Mouse (Mus musculus): ENCODE data around the gene Slc25a14.

Gene Slc25a14

DNA sequence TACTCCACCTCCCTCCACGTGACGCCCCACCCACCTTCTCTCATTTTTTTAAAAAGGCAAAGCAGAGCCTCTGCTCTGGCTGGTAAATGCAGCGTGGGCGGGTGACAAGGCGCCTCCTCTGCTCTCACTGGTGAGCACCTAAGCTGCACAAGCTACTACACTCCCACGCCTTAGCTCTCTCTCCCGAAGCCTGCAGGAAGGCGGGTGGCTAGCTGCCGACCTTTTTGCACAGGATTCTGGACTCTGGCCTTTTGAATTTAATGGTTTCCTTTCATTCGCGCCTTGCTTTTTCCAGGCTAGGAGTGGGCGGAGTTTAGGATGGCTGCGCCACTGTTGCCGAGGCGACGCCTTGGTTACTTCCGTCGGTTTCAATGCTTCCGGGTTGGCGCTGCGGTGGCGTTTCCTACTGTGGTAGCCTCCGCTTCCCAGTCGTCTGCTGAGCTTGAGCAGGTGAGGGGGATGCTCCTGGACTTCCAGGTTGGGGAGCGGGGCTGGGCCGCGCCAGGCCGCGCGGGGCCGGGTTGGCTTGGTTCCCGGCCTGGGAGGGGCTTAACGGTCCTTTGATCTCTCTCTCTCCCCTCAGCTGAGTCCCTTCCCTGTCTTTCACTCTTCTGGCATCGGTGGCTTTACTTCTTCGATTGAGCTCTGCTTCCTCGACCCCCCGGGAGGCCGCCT lies at the start of gene Slc25a14:
Slc25a14 (plus strand) TSS at position 35 of the 675 bp plus-strand sequence.
- in situ Hi-C loops (cut with MseI, MboI), result no loop called here

DNA sequence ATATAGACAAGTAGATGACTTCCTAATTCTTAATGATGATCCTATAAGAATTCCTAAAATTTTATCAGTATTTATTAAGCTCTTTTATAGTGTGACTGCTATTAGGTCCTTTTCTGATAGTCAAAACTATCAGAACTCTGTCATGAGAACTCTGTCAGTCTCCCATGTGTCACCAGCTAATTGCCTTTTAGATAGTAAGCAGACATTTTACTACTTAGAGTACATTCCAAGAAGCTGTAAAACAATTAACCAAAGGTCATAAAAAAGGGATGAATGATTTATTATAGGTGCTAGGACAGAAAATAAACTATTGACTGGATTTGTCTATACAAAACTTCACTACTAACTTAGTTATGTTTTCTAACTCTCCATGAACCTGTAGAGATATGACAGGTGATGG lies 39.9 kb upstream of the Slc25a14 start:
- in situ Hi-C loops (cut with MseI, MboI), result no loop called here

DNA sequence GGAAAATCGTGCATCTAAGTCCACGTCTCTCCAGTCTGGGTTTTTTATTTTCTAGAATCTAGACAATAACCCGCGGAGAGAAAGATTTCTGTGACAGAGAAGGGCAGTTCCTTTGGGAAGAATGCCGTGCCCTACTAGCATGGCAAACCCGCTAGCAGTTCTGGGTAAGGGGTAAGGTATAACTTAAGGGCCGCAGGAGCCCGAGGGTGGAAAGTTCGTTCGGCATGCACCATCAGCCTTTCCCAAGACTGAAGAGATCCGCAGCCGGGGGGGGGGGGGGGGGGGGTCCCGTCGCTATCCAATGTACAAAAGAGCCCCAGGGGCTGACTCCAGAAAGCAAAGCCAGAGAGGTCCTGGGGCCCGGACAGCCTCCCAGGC lies 29.5 kb upstream of the Slc25a14 start:
- in situ Hi-C loops (cut with MseI, MboI), result no loop called here

DNA sequence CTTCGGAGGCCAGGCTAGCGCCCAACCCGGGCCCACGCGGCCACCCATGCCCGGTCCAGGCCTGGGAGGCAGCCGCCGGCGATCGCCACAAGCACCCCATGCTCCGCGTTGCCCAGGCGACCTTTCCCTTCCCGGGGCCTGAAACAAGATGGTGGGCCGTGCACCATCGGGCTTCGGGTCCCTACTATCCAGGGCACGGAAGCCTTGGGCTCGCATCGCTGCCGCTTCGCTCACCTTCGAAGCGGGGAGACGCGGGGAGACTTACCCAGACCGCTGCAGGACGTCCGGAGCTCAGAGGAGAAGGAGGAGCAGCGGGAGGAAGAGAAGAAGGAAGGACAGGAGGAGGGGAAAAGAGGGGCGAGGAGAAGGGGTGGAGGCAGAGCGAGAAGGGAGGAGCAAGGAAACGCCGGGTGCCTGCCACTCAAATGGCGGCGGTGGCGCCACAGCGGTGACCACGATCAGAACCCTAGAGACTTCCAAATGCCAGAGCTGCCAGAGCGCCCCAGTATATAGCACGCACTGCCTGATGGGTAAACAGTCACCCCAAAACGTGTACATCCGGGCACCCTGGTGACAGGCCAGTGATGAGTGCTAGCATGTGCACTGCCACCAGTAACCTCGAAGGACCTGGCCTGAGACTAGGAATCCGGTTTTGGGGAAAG lies 29.0 kb upstream of the Slc25a14 start, which contains the start of gene Zfp280c:
Zfp280c (minus strand) TSS at position 406 of the 662 bp plus-strand sequence.
- in situ Hi-C loops (cut with MseI, MboI), result no loop called here

DNA sequence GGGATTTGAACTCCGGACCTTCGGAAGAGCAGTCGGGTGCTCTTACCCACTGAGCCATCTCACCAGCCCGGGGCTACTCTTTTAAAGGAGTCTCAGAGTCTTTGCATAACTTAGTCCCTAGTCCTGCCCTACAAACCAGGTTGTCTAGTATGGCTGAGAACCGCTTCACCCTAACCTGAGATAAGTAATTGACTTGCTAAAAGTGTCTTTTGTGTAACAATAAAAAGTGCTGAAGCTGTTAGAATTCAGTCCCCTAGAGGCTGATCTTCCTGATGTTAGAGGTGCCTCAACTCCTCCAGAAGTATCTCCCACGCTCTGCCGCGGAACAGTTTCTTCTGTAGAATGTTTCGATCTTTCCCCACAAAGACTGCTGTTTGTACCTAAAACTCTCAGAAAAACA lies 27.2 kb upstream of the Slc25a14 start:
- in situ Hi-C loops (cut with MseI, MboI), result no loop called here

DNA sequence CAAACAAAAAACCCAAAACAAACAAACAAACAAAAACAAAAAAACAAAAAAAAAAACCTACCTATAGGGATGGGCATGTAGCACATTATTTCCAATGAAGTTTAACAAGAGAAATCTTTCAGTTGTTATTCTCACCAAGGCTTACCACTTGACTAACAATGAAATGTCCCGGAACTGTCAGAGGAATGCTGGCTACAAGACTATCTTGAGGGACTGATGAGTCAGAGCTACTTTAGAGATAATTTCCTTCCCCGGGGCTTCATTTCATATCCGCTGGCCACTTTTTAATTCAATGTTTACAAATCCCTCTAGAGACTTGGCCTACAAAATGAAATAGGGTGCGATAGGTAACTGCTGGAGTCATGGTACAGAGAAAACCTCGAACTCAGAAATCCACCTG lies 26.3 kb upstream of the Slc25a14 start:
- in situ Hi-C loops (cut with MseI, MboI), result no loop called here

DNA sequence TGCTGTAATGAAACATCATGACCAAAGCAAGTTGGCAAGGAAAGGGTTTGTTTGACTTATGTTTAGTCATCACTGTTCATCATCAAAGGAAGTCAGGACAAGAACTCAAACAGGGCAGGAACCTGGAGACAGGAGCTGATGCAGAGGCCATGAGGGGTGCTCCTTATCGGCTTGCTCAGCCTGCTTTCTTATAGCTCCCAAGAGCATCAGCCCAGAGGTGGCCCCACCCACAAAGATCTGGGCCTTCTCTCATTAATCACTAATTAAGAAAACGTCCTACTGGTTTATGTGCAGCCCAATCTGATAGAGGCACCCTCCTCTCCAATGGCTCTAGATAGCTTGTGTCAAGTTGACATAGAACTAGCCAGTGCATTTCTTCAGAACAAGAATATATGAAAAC lies 18.3 kb upstream of the Slc25a14 start:
- in situ Hi-C loops (cut with MseI, MboI), result no loop called here

DNA sequence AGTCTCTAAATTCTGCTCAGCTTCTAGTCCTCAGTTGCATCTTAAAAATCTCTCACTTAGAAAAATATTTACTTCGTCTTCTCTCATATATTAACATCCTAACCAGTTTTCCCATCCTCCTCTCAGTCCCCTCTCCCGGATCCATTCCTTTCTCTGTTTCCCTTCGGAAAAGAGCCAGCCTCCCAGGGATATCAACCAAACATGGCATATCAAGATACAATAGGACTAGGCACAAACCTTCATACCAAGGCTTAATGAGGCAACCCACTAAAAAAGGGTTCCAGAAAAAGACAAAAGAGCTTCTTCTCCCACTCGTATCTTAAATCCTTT lies 199 bp upstream of the Slc25a14 start:
- in situ Hi-C loops (cut with MseI, MboI), result no loop called here

DNA sequence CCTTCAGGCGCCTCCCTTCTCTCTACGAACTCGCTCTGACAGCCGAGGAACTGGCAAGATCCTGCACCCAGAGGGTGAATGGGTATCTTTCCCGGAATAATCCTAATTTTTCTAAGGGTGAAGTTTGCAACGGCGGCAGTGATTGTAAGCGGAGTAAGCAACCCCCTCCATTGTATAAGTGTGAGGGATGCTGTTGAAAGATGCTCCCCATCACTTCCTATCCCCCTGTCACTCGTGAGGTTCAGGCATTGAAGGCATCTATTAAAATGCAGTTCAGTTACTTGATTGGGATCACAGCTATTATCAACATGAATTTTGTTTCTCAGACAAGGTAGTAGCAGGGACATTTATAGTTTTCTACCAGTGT lies 824 bp downstream of the Slc25a14 start:
- in situ Hi-C loops (cut with MseI, MboI), result no loop called here

DNA sequence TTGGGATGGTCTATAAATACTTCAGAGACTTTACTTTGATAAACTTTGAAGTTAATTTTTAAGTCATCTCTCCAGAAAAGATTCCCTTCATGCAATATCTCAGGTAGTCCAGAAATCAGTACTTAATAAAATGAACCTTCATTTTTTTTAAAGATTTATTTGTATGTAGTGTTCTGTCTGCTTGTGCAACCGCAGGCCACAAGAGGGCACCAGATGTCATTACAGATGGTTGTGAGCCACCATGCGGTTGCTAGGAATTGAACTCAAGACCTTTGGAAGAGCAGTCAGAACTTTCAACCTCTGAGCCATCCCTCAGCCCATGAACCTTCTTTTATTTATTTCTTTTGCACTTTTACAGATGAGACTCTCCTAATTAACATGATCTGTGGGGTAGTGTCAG lies 13.8 kb downstream of the Slc25a14 start:
- in situ Hi-C loops (cut with MseI, MboI), result no loop called here

DNA sequence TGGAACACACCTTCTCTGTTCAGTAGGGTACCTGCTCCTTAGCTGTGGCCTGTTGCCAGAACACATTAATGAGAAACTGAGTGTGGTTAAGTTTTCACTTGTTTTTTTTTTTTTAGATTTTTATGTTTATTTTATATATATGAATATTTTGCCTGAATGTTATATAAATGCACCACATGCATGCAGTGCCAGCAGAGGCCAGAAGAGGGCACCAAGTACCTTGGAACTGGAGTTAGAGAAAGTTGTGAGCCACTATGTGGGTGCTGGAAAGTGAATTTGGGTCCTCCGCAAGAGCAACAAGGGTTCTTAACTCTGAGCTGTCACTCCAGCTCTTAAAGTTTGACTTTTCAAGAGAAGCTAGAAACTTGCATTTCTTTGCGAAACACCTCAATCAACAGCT lies 20.9 kb downstream of the Slc25a14 start:
- in situ Hi-C loops (cut with MseI, MboI), result no loop called here

DNA sequence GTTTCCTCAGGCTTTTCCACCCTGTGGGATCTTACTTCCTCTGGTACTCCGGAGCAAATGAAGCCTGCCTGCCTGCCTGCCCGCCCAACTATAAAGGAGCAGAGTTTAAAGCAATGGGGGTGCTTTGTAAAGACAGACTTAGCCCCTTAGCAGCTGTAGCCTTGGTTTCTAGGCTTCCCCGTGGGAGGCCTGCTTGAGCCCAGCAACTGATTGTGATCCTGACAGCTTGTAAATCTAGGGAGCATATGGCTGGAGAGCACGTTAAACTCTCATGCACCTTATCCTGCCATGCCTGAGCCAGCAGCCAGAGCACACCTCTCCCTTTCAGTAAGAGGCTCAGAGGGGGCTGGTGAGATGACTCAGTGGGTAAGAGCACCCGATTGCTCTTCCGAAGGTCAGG lies 43.6 kb downstream of the Slc25a14 start:
- in situ Hi-C loops (cut with MseI, MboI), result loop anchor here (25.0 kb wide), 1 partner anchor 645 kb away; no protein-coding TSS in a partner anchor

DNA sequence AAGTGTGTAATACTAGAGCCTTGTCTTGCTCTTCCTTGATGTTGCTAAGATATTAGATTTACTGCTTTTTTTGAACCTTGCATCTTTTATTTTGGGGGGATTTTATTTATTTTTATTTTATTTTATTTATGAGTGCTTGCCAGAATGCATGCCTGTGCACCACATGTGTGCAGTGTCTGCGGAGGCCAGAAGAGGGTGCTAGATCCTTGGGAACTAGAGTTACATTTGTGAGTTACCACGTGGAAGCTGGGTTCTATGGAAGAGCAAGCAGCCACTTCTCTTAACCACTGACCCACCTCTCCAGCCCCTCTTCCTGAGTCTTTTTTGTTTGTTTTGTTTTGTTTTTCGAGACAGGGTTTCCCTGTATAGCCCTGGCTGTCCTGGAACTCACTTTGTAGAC lies 46.4 kb downstream of the Slc25a14 start:
- in situ Hi-C loops (cut with MseI, MboI), result loop anchor here (25.0 kb wide), 1 partner anchor 643 kb away; no protein-coding TSS in a partner anchor

DNA sequence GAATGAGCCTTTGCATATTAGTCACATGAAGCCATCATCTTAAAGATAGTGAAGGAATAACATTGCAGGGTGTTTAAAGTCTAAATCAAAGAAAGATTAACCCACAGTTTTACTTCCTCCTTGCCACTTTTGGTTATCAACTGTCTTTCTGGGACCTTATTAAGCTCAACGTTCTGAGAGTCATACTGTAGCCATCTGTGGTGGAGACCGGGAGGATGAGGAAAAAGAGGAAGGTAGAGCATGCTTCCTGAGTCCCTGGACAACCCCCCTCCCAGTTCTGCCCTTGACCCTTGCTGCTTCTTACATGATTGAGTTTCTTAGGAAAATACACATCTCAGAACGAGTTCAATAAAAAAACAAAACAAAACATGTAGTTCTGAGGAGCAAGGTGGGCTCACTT lies 48.5 kb downstream of the Slc25a14 start:
- in situ Hi-C loops (cut with MseI, MboI), result loop anchor here (25.0 kb wide), 1 partner anchor 641 kb away; no protein-coding TSS in a partner anchor

DNA sequence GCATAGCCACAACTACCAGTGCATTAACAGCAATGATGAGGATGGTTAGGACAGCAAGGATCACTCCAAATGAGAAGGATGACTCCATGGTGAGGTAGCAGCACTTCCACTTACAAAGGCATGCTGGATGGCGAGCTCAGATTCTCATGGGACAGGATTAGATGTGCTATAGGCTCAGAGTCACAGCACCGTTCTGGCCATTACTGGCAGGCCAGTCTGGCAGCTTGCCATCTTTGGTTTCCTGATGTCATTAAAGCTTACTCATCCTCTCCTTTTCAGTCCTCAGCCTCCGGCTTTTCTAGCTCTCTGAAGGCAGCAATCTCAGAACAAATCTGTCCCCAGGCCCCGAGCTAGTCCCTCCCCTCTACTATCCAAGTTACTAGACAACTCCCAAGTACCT lies 51.0 kb downstream of the Slc25a14 start, which contains the start of gene Gpr119:
Gpr119 (minus strand) TSS at position 308 of the 400 bp plus-strand sequence.
- in situ Hi-C loops (cut with MseI, MboI), result loop anchor here (25.0 kb wide), 1 partner anchor 638 kb away; no protein-coding TSS in a partner anchor

DNA sequence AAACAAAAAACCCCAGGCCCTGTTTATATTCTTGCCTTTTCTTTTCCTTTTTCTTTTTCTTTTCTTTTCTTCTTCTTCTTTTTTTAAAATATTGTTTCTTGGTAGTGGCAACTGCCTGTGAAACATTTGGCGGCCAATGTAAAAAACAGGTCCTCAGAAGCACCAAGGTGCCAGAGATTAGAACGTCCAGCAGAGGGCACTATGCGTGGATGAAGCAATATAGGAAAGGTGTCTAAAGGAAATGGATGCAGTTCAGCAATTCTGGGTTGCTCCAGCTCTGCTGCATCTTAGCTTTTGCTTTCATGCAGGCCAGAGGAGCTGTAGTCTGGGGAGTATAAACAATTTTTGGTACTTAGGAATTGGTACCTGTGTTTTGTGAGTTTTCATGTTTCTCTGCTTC lies 60.2 kb downstream of the Slc25a14 start:
- in situ Hi-C loops (cut with MseI, MboI), result no loop called here

DNA sequence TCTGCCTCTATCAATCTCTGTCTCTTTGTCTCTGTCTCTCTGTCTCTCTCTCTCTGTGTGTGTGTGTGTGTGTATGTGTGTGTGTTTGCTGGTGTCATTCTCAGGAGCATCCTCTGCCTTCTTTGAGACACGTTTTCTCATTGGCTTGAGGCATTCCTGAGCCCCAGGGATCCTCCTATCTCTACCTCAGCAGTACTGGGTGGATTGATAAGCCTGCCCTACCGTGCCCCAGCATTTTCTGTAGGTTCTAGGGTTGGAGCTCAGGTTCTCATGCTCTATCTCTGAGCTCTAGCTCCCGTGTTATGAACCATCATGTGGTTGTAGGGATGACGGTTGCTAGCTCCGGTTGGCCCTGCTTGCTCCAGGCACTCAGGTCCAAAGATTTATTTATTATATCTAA lies 60.6 kb downstream of the Slc25a14 start:
- in situ Hi-C loops (cut with MseI, MboI), result no loop called here

DNA sequence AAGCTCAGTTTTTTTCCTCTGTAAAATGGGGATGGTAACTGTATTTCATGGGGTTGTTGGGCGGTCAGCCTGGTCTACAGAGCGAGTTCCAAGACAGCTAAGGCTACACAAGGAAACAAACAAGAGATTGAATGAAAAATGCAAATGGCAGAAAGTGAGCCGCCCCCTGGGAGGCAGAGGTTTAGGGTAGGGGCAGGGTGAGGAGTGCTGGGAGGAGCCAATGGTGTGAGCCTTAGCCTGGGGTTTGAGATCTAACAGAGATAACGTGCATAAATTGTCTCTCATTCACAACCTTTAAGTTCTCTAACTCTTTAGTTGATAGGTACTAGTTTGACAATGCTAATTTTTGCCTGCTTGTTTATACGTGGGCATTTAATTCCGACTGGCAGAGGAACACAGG lies 71.2 kb downstream of the Slc25a14 start:
- in situ Hi-C loops (cut with MseI, MboI), result no loop called here

DNA sequence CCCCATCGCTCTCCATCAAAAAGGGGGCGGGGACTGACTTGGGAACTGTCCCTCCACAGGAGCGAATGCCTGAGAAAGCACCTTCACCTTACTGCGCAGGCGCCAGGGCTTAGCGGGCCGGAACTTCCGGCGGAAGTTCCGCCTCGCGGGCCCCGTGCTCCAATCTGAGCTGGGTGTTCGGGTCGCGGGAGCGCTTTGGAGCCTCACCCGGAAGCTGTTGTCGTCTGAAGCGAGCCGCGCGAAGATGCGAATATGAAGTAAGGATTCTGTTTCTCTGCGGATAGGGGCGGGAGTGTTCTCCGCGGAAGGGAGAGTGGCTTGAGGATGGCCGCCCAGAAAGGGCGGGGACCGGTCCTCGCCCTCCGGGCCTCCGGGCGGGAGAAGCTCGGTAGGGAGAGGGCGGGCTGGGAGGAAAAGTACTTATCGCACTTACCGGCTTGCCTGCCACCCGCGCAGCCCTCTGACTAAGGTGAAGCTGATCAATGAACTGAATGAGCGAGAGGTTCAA lies 71.7 kb downstream of the Slc25a14 start, which contains the start of gene Rbmx2:
Rbmx2 (plus strand) TSS at position 141 of the 508 bp plus-strand sequence.
- in situ Hi-C loops (cut with MseI, MboI), result no loop called here

DNA sequence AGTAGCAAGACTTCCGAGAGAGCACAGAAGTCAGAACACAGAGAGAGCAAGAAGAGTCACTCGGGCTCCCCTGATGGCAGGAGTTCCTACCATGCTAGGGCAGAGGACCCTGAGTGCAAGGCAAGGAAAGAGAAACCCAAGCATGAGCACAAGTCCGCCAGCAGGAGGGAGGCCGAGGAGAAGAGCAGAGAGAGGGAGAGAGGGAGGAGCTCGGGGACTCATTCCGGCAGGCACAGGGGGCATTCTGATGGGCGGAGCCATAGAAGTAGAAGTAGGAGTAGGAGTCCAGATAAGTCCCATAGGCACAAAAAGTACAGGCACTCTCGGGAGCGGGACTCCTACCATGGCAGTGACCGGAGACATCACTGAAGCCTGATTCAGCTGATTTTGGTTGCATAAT lies 86.5 kb downstream of the Slc25a14 start:
- in situ Hi-C loops (cut with MseI, MboI), result no loop called here

Measured in mouse trophoblast stem cell (cell line).